ENCODE assay signal across 22 mouse cellular contexts in the genomic region with DNA sequence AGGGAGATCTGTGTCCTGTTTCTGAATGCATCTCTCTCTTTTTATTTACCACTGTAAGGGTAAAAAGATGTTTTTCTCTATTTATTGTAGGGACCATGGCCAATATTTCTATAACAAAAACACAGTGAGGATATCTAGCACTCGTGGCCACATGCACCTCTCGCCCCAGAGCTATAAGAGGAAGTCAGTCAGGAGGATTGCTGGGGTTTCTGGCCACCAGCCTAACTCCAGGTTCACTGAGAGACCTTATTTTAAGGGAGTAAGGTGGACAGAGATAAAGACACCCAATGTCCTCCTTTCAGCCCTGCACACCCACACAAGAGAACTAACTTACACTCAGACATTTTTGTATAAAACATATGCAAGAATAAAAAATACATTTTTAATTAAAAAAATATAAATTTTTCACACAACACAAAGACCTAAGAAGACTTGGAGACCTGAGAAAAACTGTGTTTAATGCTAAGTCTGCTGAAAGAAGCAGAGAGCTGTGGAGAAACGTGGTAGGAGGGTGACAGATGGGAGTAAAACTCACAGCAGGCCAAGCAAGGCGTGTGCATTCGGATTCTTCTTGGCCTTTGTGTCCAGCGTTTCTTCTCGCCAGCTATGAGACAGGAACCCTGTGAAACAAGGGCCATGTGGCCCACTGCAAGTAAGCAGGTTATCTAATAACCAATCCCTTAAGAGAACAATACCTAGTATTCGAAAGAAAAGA.
DNase-seq lines count a peak whose midpoint lies in the region; ATAC-seq and TF ChIP-seq lines count a peak whose summit lies in the region.
"Had no signal": no experiment of that assay in that cellular context is flagged by ENCODE, and none has a peak within 500 bp of the region (broad histone marks: within the 10 kb centered on the region; RNA-seq: fewer than 3 reads in every experiment).

No protein-coding gene starts in this region.

- H3K27me3 ChIP-seq in hindbrain, embryonic 10.5 days (ENCODE audit: insufficient read depth, poor library complexity, severe bottlenecking) = no peaks in the 10 kb centered on the region
- no peaks in the 10 kb centered on the region for H3K27me3 ChIP-seq in hindbrain, postnatal 0 days (ENCODE audit: insufficient read depth, low read length)
- no peaks in the 10 kb centered on the region for H3K27me3 ChIP-seq in intestine, postnatal 0 days (replicated peaks; ENCODE audit: control insufficient read depth, insufficient read depth, low read length)
- no peaks in the 10 kb centered on the region for H3K27me3 ChIP-seq in limb, embryonic 10.5 days (ENCODE audit: low read depth, poor library complexity, severe bottlenecking)
- H3K27me3 ChIP-seq: embryonic facial prominence, embryonic 15.5 days; heart, embryonic 13.5 days; limb, embryonic 12.5 days; midbrain, embryonic 12.5 days had no signal

- H3K9me3 ChIP-seq in hindbrain, embryonic 10.5 days = no peaks in the 10 kb centered on the region
- H3K9me3 ChIP-seq in hindbrain, postnatal 0 days (ENCODE audit: low read length) = no peaks in the 10 kb centered on the region
- H3K9me3 ChIP-seq in intestine, postnatal 0 days (ENCODE audit: control insufficient read depth) = no peaks in the 10 kb centered on the region
- H3K9me3 ChIP-seq in limb, embryonic 10.5 days (replicated peaks) = no peaks in the 10 kb centered on the region
- H3K9me3 ChIP-seq: embryonic facial prominence, embryonic 15.5 days; heart, embryonic 13.5 days; limb, embryonic 12.5 days; midbrain, embryonic 12.5 days had no signal

- ATAC-seq in hindbrain, postnatal 0 days = no peak
- ATAC-seq in megakaryocyte progenitor cell, adult 5-6 weeks (replicated peaks; ENCODE audit: poor library complexity) = peak; percentile 68
- ATAC-seq in intestine, postnatal 0 days = no peak
- ATAC-seq: CD4-positive, CD25-positive, alpha-beta regulatory T cell, adult 4 months; forebrain, embryonic 14.5 days; liver, postnatal 0 days; lung, postnatal 0 days had no signal

- H3K36me3 ChIP-seq in hindbrain, embryonic 10.5 days = no peaks in the 10 kb centered on the region
- no peaks in the 10 kb centered on the region for H3K36me3 ChIP-seq in hindbrain, postnatal 0 days (ENCODE audit: insufficient read depth, low read length)
- no peaks in the 10 kb centered on the region for H3K36me3 ChIP-seq in intestine, postnatal 0 days (ENCODE audit: control insufficient read depth, insufficient read depth)
- no peaks in the 10 kb centered on the region for H3K36me3 ChIP-seq in limb, embryonic 10.5 days
- H3K36me3 ChIP-seq: embryonic facial prominence, embryonic 15.5 days; heart, embryonic 13.5 days; limb, embryonic 12.5 days; midbrain, embryonic 12.5 days had no signal

- no peak for DNase-seq in hindbrain, embryonic 10.5 days (ENCODE audit: low spot score)
- DNase-seq in hindbrain, postnatal 0 days (ENCODE audit: low spot score) = no peak
- DNase-seq in cerebellum, adult 18-20 months = peak; percentile 47 to 59
- DNase-seq in cerebellum, postnatal 14 days = peak; percentile 54 to 70
- no peak for DNase-seq in limb, embryonic 10.5 days (ENCODE audit: low spot score)
- DNase-seq: gastrocnemius, postnatal 10 days; heart, adult 18-20 months; heart, postnatal 14 days; kidney, adult 8-10 months; kidney, postnatal 10 days; liver, postnatal 0 days had no signal

- no peak overlapping the region for H3K4me3 ChIP-seq in hindbrain, embryonic 10.5 days
- H3K4me3 ChIP-seq in hindbrain, postnatal 0 days (ENCODE audit: low read length) = no peak overlapping the region
- H3K4me3 ChIP-seq in intestine, postnatal 0 days (ENCODE audit: low read depth, low read length) = no peak overlapping the region
- H3K4me3 ChIP-seq in limb, embryonic 10.5 days = no peak overlapping the region
- H3K4me3 ChIP-seq: embryonic facial prominence, embryonic 15.5 days; heart, embryonic 13.5 days; limb, embryonic 12.5 days; midbrain, embryonic 12.5 days had no signal

- H3K9ac ChIP-seq in hindbrain, postnatal 0 days (replicated peaks; ENCODE audit: low read length) = no peak overlapping the region
- no peak overlapping the region for H3K9ac ChIP-seq in intestine, postnatal 0 days (ENCODE audit: low read depth, low read length)
- H3K9ac ChIP-seq: embryonic facial prominence, embryonic 15.5 days; heart, embryonic 13.5 days; hindbrain, embryonic 14.5 days; limb, embryonic 12.5 days; liver, postnatal 0 days; midbrain, embryonic 12.5 days had no signal

- H3K4me2 ChIP-seq in hindbrain, postnatal 0 days (ENCODE audit: low read depth, low read length) = no peak overlapping the region
- H3K4me2 ChIP-seq in intestine, postnatal 0 days (replicated peaks; ENCODE audit: low read depth) = no peak overlapping the region
- H3K4me2 ChIP-seq: embryonic facial prominence, embryonic 15.5 days; heart, embryonic 13.5 days; hindbrain, embryonic 14.5 days; limb, embryonic 12.5 days; liver, embryonic 11.5 days; midbrain, embryonic 12.5 days had no signal

- WGBS in hindbrain, embryonic 10.5 days = 80% methylated on average over 8 of the region's 8 CpGs
- WGBS in hindbrain, postnatal 0 days = 63% methylated on average over 8 of the region's 8 CpGs
- WGBS in intestine, postnatal 0 days = 87% methylated on average over 8 of the region's 8 CpGs
- 89% methylated on average over 8 of the region's 8 CpGs for WGBS in limb, embryonic 10.5 days

- TF ChIP-seq CTCF in hindbrain, postnatal 0 days (IDR thresholded peaks at IDR 0.05; ENCODE audit: low read depth) = no peak
- TF ChIP-seq CTCF in intestine, postnatal 0 days (IDR thresholded peaks at IDR 0.05; ENCODE audit: low read depth) = no peak

- no peaks in the 10 kb centered on the region; the same call in 1 of the 2 replicates for H3K4me1 ChIP-seq in hindbrain, embryonic 10.5 days (replicated peaks)
- H3K4me1 ChIP-seq in hindbrain, postnatal 0 days (ENCODE audit: insufficient read depth, low read length) = no peaks in the 10 kb centered on the region
- H3K4me1 ChIP-seq in intestine, postnatal 0 days (replicated peaks; ENCODE audit: control insufficient read depth, insufficient read depth, low read length) = no peaks in the 10 kb centered on the region
- peaks cover 6% of the 10 kb centered on the region for H3K4me1 ChIP-seq in limb, embryonic 10.5 days
- H3K4me1 ChIP-seq: embryonic facial prominence, embryonic 15.5 days; limb, embryonic 12.5 days; midbrain, embryonic 12.5 days had no signal

- H3K27ac ChIP-seq in hindbrain, embryonic 10.5 days = peak overlapping the region; percentile 2; the same call in 1 of the 2 replicates
- no peak overlapping the region; the same call in 1 of the 2 replicates for H3K27ac ChIP-seq in hindbrain, postnatal 0 days
- H3K27ac ChIP-seq in intestine, postnatal 0 days (ENCODE audit: low read depth, low read length) = no peak overlapping the region
- H3K27ac ChIP-seq in limb, embryonic 10.5 days = no peak overlapping the region
- H3K27ac ChIP-seq: embryonic facial prominence, embryonic 15.5 days; hindbrain, embryonic 14.5 days; limb, embryonic 12.5 days; midbrain, embryonic 12.5 days had no signal

Comparison
In these comparisons a context has a peak if more than half of its experiments do, and no peak if none do; other contexts are left out.
1. DNase-seq: peak in cerebellum, adult 18-20 months (2 of 2) and cerebellum, postnatal 14 days (2 of 2); none in hindbrain, embryonic 10.5 days (single experiment), hindbrain, postnatal 0 days (single experiment) and limb, embryonic 10.5 days (single experiment).